Mouse (Mus musculus) C2C12 (cell line): ENCODE measurements around the gene Pla2g6.

Experiments
- CTCF ChIP-seq: IDR thresholded peaks from one replicate; pipeline ENCODE4 v1.5.1; 2011; ENCODE audit not compliant: control insufficient read depth, insufficient read depth, insufficient read length
- MAX ChIP-seq: IDR thresholded peaks from one replicate; pipeline ENCODE4 v1.6.1; 2011; ENCODE audit warnings: mild to moderate bottlenecking, control low read depth

DNA sequence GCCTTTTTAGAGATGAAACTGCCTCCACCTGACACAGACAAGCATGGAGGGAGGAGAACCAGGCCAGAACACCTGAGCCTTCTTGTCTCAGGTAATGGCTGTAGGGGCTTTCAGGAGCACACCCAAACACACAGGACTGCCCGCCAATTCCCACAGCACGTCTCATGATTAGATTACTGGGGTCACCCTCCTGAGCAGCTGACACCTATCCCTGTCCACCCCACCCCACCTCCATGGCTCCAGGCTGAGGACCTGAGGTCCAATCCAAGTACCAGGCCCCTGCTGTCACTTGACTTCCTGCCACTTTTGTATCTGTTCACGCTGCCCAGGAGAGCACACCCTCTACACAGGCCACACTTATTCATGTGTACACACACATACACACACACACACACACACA is 2.4 kb downstream of the Pla2g6 start:
- TF ChIP-seq MAX (no peak), CTCF (no peak)
